Mouse (Mus musculus): ENCODE results near the gene Map2k2.

- TF ChIP-seq CTCF (IDR thresholded peaks at IDR 0.05; ENCODE audit: borderline replicate concordance, insufficient read depth, low read length): peak; percentile 100
- TF ChIP-seq POLR2A (IDR thresholded peaks at IDR 0.05; ENCODE audit: low read depth, low read length): peak; percentile 57
Measured at GRCm38 (mm10) chr10:81174617-81175344, 69.1 kb downstream of the Map2k2 start.
